Mouse (Mus musculus): ENCODE data around the gene Ppil6. TPM values are rescaled to one million over a fixed set of nuclear protein-coding genes. Genes with fewer than 3 reads are reported as not detected.

Ppil6 gene
- polyA plus RNA-seq, 1 experiment from 2014 or later: not detected

GRCm38 (mm10) chr10:41537226-41537982, 47.2 kb downstream of the Ppil6 start:
- Histone ChIP-seq H3K9ac (ENCODE audit: low read depth, low read length) (no peak overlapping the region), H3K36me3 (ENCODE audit: control insufficient read depth, insufficient read depth) (0 out of 2 replicates have a peak, but pooled peaks cover 2% of the 10 kb centered on the region), H3K27me3 (ENCODE audit: control insufficient read depth, insufficient read depth, low read depth, low read length) (no peaks in the 10 kb centered on the region), H3K4me3 (ENCODE audit: low read depth, low read length) (no peak overlapping the region), H3K9me3 (replicated peaks; ENCODE audit: control insufficient read depth, low read length) (no peaks in the 10 kb centered on the region), H3K4me1 (ENCODE audit: control insufficient read depth, low read depth, low read length) (no peaks in the 10 kb centered on the region), H3K27ac (ENCODE audit: low read length) (no peak overlapping the region), H3K4me2 (ENCODE audit: low read depth, low read length) (no peak overlapping the region)
- 84% methylated on average over 4 of the region's 4 CpGs for WGBS (ENCODE audit: insufficient replicate concordance)
- no peak for ATAC-seq (ENCODE audit: low read depth)

- Histone ChIP-seq H3K4me3 (ENCODE audit: low read depth, low read length) (no peak overlapping the region), H3K4me2 (ENCODE audit: low read depth, low read length) (no peak overlapping the region), H3K36me3 (ENCODE audit: control insufficient read depth, insufficient read depth) (no peaks in the 10 kb centered on the region), H3K9ac (ENCODE audit: low read depth, low read length) (no peak overlapping the region), H3K27me3 (ENCODE audit: control insufficient read depth, insufficient read depth, low read depth, low read length) (no peaks in the 10 kb centered on the region), H3K4me1 (ENCODE audit: control insufficient read depth, low read depth, low read length) (no peaks in the 10 kb centered on the region), H3K9me3 (replicated peaks; ENCODE audit: control insufficient read depth, low read length) (no peaks in the 10 kb centered on the region), H3K27ac (ENCODE audit: low read length) (no peak overlapping the region)
- WGBS (ENCODE audit: insufficient replicate concordance): 58% methylated on average over 3 of the region's 3 CpGs
- no peak for ATAC-seq (ENCODE audit: low read depth)
These were observed 47.7 kb downstream of the Ppil6 start for GRCm38 (mm10) chr10:41537983-41538330.

- Histone ChIP-seq H3K27ac (ENCODE audit: low read length) (no peak overlapping the region), H3K9me3 (replicated peaks; ENCODE audit: control insufficient read depth, low read length) (no peaks in the 10 kb centered on the region), H3K9ac (ENCODE audit: low read depth, low read length) (no peak overlapping the region), H3K4me3 (ENCODE audit: low read depth, low read length) (no peak overlapping the region), H3K4me1 (ENCODE audit: control insufficient read depth, low read depth, low read length) (no peaks in the 10 kb centered on the region), H3K4me2 (ENCODE audit: low read depth, low read length) (no peak overlapping the region), H3K27me3 (ENCODE audit: control insufficient read depth, insufficient read depth, low read depth, low read length) (no peaks in the 10 kb centered on the region), H3K36me3 (ENCODE audit: control insufficient read depth, insufficient read depth) (no peaks in the 10 kb centered on the region)
- 67% methylated on average over 4 of the region's 4 CpGs for WGBS (ENCODE audit: insufficient replicate concordance)
- ATAC-seq (ENCODE audit: low read depth): no peak
These were observed 48.7 kb downstream of the Ppil6 start for GRCm38 (mm10) chr10:41538986-41539385.

- Histone ChIP-seq H3K27me3 (ENCODE audit: control insufficient read depth, insufficient read depth, low read depth, low read length) (no peaks in the 10 kb centered on the region), H3K4me2 (ENCODE audit: low read depth, low read length) (no peak overlapping the region), H3K4me3 (ENCODE audit: low read depth, low read length) (no peak overlapping the region), H3K9me3 (replicated peaks; ENCODE audit: control insufficient read depth, low read length) (no peaks in the 10 kb centered on the region), H3K9ac (ENCODE audit: low read depth, low read length) (no peak overlapping the region), H3K36me3 (ENCODE audit: control insufficient read depth, insufficient read depth) (no peaks in the 10 kb centered on the region), H3K27ac (ENCODE audit: low read length) (no peak overlapping the region), H3K4me1 (ENCODE audit: control insufficient read depth, low read depth, low read length) (peaks cover 3% of the 10 kb centered on the region; the same call in 1 of the 2 replicates)
- no peak for ATAC-seq (ENCODE audit: low read depth)
- 80% methylated on average over 6 of the region's 6 CpGs for WGBS (ENCODE audit: insufficient replicate concordance)
These were observed 51.8 kb downstream of the Ppil6 start for GRCm38 (mm10) chr10:41542057-41542456.

- ATAC-seq (ENCODE audit: low read depth): no peak
- H3K27ac ChIP-seq (ENCODE audit: low read length): no peak overlapping the region
- H3K4me1 ChIP-seq (ENCODE audit: control insufficient read depth, low read depth, low read length): peaks cover 3% of the 10 kb centered on the region; the same call in 1 of the 2 replicates
- WGBS (ENCODE audit: insufficient replicate concordance): 55% methylated on average over 4 of the region's 4 CpGs
- no peak overlapping the region for H3K9ac ChIP-seq (ENCODE audit: low read depth, low read length)
- H3K4me2 ChIP-seq (ENCODE audit: low read depth, low read length): no peak overlapping the region
- H3K4me3 ChIP-seq (ENCODE audit: low read depth, low read length): no peak overlapping the region
- H3K27me3 ChIP-seq (ENCODE audit: control insufficient read depth, insufficient read depth, low read depth, low read length): no peaks in the 10 kb centered on the region
- H3K36me3 ChIP-seq (ENCODE audit: control insufficient read depth, insufficient read depth): no peaks in the 10 kb centered on the region
- no peaks in the 10 kb centered on the region for H3K9me3 ChIP-seq (replicated peaks; ENCODE audit: control insufficient read depth, low read length)
These were observed 53.2 kb downstream of the Ppil6 start for GRCm38 (mm10) chr10:41543439-41543838.

- Histone ChIP-seq H3K4me2 (ENCODE audit: low read depth, low read length) (no peak overlapping the region), H3K9ac (ENCODE audit: low read depth, low read length) (no peak overlapping the region), H3K36me3 (ENCODE audit: control insufficient read depth, insufficient read depth) (no peaks in the 10 kb centered on the region), H3K9me3 (replicated peaks; ENCODE audit: control insufficient read depth, low read length) (no peaks in the 10 kb centered on the region), H3K4me1 (ENCODE audit: control insufficient read depth, low read depth, low read length) (peaks cover 3% of the 10 kb centered on the region; the same call in 1 of the 2 replicates), H3K27me3 (ENCODE audit: control insufficient read depth, insufficient read depth, low read depth, low read length) (no peaks in the 10 kb centered on the region), H3K27ac (ENCODE audit: low read length) (no peak overlapping the region), H3K4me3 (ENCODE audit: low read depth, low read length) (no peak overlapping the region)
- ATAC-seq (ENCODE audit: low read depth): no peak
- 44% methylated on average over 2 of the region's 2 CpGs for WGBS (ENCODE audit: insufficient replicate concordance)
These were observed 53.6 kb downstream of the Ppil6 start for GRCm38 (mm10) chr10:41543844-41544243.

GRCm38 (mm10) chr10:41544481-41545190, 54.4 kb downstream of the Ppil6 start:
- peaks cover 4% of the 10 kb centered on the region; the same call in 1 of the 2 replicates for H3K9me3 ChIP-seq (replicated peaks; ENCODE audit: control insufficient read depth, low read length)
- H3K4me1 ChIP-seq (ENCODE audit: control insufficient read depth, low read depth, low read length): peaks cover 3% of the 10 kb centered on the region; the same call in 1 of the 2 replicates
- peak overlapping the region; percentile 28 for H3K4me2 ChIP-seq (ENCODE audit: low read depth, low read length)
- no peak overlapping the region for H3K9ac ChIP-seq (ENCODE audit: low read depth, low read length)
- H3K36me3 ChIP-seq (ENCODE audit: control insufficient read depth, insufficient read depth): no peaks in the 10 kb centered on the region
- H3K27ac ChIP-seq (ENCODE audit: low read length): no peak overlapping the region
- H3K27me3 ChIP-seq (ENCODE audit: control insufficient read depth, insufficient read depth, low read depth, low read length): no peaks in the 10 kb centered on the region
- no peak for ATAC-seq (ENCODE audit: low read depth)
- 6% methylated on average over 7 of the region's 7 CpGs for WGBS (ENCODE audit: insufficient replicate concordance)
- no peak overlapping the region for H3K4me3 ChIP-seq (ENCODE audit: low read depth, low read length)

GRCm38 (mm10) chr10:41545224-41545755, 55.1 kb downstream of the Ppil6 start:
- Histone ChIP-seq H3K27ac (ENCODE audit: low read length) (no peak overlapping the region), H3K4me3 (ENCODE audit: low read depth, low read length) (no peak overlapping the region), H3K4me2 (ENCODE audit: low read depth, low read length) (peak overlapping the region; percentile 28), H3K36me3 (ENCODE audit: control insufficient read depth, insufficient read depth) (no peaks in the 10 kb centered on the region), H3K27me3 (ENCODE audit: control insufficient read depth, insufficient read depth, low read depth, low read length) (no peaks in the 10 kb centered on the region), H3K9me3 (replicated peaks; ENCODE audit: control insufficient read depth, low read length) (peaks cover 4% of the 10 kb centered on the region; the same call in 1 of the 2 replicates), H3K9ac (ENCODE audit: low read depth, low read length) (no peak overlapping the region), H3K4me1 (ENCODE audit: control insufficient read depth, low read depth, low read length) (peaks cover 3% of the 10 kb centered on the region; the same call in 1 of the 2 replicates)
- 39% methylated on average over 7 of the region's 7 CpGs for WGBS (ENCODE audit: insufficient replicate concordance)
- ATAC-seq (ENCODE audit: low read depth): no peak
